Mouse (Mus musculus) liver, embryonic 14.5 days (tissue): ENCODE measurements around the gene Ctns. TPM values are rescaled to one million over a fixed set of nuclear protein-coding genes. Genes with fewer than 3 reads are reported as not detected.
A peak's percentile ranks its signal among the peaks of the same experiment; 100 is the strongest.

ENCODE experiments used
- ATAC-seq: fragments of 200-750 bp; cut with Nextera tagmentation; 2 replicates; pipeline ENCODE4 v1.8.0; 2017; ENCODE audit warnings: moderate number of reproducible peaks, mild to moderate bottlenecking, moderate library complexity; ENCODE audit not compliant: insufficient read depth
- DNase-seq, 3 experiments: peaks; one replicate each; pipeline ENCODE4 v3.0.0-alpha.2; 2012 to 2013; ENCODE audit warnings: low read depth in 3 of 3, low spot score in 3 of 3
- H3K27ac ChIP-seq: fragments of 300-500 bp; sonication (generic); 2 replicates; pipeline ENCODE4 v1.5.1; 2014; ENCODE audit warnings: moderate library complexity, mild to moderate bottlenecking, control low read depth, inconsistent platforms
- H3K27me3 ChIP-seq: fragments of 300-500 bp; sonication (generic); 2 replicates; pipeline ENCODE4 v1.6.1; 2014; ENCODE audit warnings: mild to moderate bottlenecking, low read length, moderate library complexity; ENCODE audit not compliant: control insufficient read depth, insufficient read depth
- H3K36me3 ChIP-seq: fragments of 300-500 bp; sonication (generic); replicated peaks from 2 replicates; pipeline ENCODE4 v1.6.1; 2014; ENCODE audit warnings: low read depth; ENCODE audit not compliant: control insufficient read depth, insufficient read depth
- H3K4me1 ChIP-seq, 2 experiments: fragments of 200-500 bp in 1 of 2; fragments of 300-500 bp in 1 of 2; sonication (generic) in 1 of 2; replicated peaks; 2 replicates each; pipeline ENCODE4 v1.6.1; 2012 to 2014; ENCODE audit warnings: antibody characterized with exemption in 1 of 2, inconsistent platforms in 1 of 2, low read length in 1 of 2; ENCODE audit not compliant: control insufficient read depth in 2 of 2, insufficient read depth in 2 of 2
- H3K4me2 ChIP-seq: fragments of 300-500 bp; sonication (generic); 2 replicates; pipeline ENCODE4 v1.6.1; 2014; ENCODE audit warnings: low read depth, mild to moderate bottlenecking, control low read depth, moderate library complexity
- H3K4me3 ChIP-seq, 2 experiments: fragments of 200-500 bp in 1 of 2; fragments of 300-500 bp in 1 of 2; sonication (generic) in 1 of 2; 2 replicates each; pipeline ENCODE4 v1.5.1; 2012 to 2014; ENCODE audit warnings: low read depth in 2 of 2, low read length in 2 of 2, mild to moderate bottlenecking in 2 of 2, control low read depth in 1 of 2, inconsistent platforms in 1 of 2, moderate library complexity in 1 of 2; ENCODE audit not compliant: insufficient read depth in 1 of 2
- H3K9ac ChIP-seq: fragments of 300-500 bp; sonication (generic); replicated peaks from 2 replicates; pipeline ENCODE4 v1.6.1; 2014; ENCODE audit warnings: mild to moderate bottlenecking, control low read depth, moderate library complexity
- H3K9me3 ChIP-seq: fragments of 300-500 bp; sonication (generic); 2 replicates; pipeline ENCODE4 v1.6.1; 2016; ENCODE audit warnings: low read length, mixed read lengths; ENCODE audit not compliant: control insufficient read depth
- CTCF ChIP-seq: IDR thresholded peaks from 2 replicates; pipeline ENCODE4 v1.5.1; 2016; ENCODE audit warnings: antibody characterized with exemption, low read depth, control low read depth
- EP300 ChIP-seq: IDR thresholded peaks from 2 replicates; pipeline ENCODE4 v1.6.1; 2016; ENCODE audit warnings: antibody characterized with exemption, low read depth
- WGBS: fragments of 180-500 bp; shearing (Covaris S2); extraction: QIAGEN DNeasy Blood & Tissue Kit; methylation state at CpG from one replicate; pipeline ENCODE4 v1.1.7; 2014; ENCODE audit not compliant: insufficient replicate concordance; 5-methylcytosine and 5-hydroxymethylcytosine counted together
- polyA plus RNA-seq, 2 experiments: library from polyadenylated mRNA; depleted of rRNA in 1 of 2; stranded (reverse) in 1 of 2; unstranded in 1 of 2; fragments of >200 nt; fragmentation: Nextera tagmentation in 1 of 2; extraction: Ambion mirVana in 1 of 2; gene quantifications; 2 replicates each; pipeline versions ENCODE4 v1.2.1 to v1.2.3; 2012 to 2014

The Ctns gene
- polyA plus RNA-seq, 2 experiments: 4.8 to 5.3 TPM

DNA sequence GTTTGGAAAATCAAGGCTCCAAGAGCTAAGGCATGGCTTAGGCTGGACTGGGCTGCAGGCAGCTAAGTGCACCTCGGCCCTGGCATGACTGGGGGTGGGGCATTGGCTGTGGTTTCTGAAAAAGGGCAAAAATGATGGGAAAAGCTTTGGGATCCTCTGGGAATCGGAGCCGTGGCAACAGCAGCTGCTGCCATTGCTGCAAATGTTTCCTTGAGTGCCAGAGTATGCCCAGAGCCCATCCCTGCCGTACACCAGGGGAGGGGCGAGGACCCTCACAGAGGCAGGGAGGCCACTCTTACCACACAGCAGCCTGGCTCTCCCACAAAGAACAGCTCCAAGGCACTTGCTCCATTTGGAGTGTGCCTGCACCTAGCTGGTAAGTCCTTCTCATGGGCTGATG lies 35.1 kb upstream of the Ctns start, which contains the start of gene Trpv1:
Trpv1 (plus strand) TSS at position 301 of the 400 bp plus-strand sequence.
- TF ChIP-seq EP300 (no peak), CTCF (no peak)
- 50% methylated on average over 5 of the region's 5 CpGs for WGBS
- H3K27ac ChIP-seq: no peak within 1 kb of the TSS
- no peak within 1 kb of the TSS for H3K4me2 ChIP-seq
- no peaks in the 10 kb centered on the region for H3K9me3 ChIP-seq
- ATAC-seq (no peak), DNase-seq (no peak)
- no peaks in the 10 kb centered on the region for H3K36me3 ChIP-seq
- H3K9ac ChIP-seq: no peak within 1 kb of the TSS
- H3K27me3 ChIP-seq: no peaks in the 10 kb centered on the region
- no peak within 1 kb of the TSS for H3K4me3 ChIP-seq
- H3K4me1 ChIP-seq: no peaks in the 10 kb centered on the region

DNA sequence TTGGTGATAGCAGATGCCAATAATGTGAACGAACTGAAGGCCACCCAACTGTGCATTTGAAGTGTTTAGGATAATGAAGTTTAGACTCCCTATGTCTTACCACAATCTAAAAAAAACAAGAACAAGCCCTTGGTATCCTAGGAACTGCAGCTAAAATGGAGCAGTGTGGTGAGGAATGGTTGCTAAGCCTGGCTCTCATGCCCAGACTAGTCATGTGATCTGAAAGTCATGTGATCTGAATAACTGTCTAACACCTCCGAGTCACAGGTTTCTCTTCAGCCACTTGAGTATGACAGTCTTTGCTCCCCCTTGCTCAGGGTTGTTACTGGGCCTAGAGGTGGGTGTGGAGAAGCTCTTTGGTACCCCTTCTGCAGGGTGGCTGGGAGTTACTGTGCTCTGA lies 33.7 kb upstream of the Ctns start:
- Histone ChIP-seq H3K4me1 (no peaks in the 10 kb centered on the region), H3K9me3 (no peaks in the 10 kb centered on the region), H3K36me3 (no peaks in the 10 kb centered on the region), H3K4me2 (no peak overlapping the region), H3K27ac (no peak overlapping the region), H3K4me3 (no peak overlapping the region), H3K9ac (no peak overlapping the region), H3K27me3 (no peaks in the 10 kb centered on the region)
- ATAC-seq: no peak
- no peak for DNase-seq
- WGBS: 27% methylated on average over 2 of the region's 2 CpGs
- TF ChIP-seq EP300: no peak
- TF ChIP-seq CTCF: no peak

DNA sequence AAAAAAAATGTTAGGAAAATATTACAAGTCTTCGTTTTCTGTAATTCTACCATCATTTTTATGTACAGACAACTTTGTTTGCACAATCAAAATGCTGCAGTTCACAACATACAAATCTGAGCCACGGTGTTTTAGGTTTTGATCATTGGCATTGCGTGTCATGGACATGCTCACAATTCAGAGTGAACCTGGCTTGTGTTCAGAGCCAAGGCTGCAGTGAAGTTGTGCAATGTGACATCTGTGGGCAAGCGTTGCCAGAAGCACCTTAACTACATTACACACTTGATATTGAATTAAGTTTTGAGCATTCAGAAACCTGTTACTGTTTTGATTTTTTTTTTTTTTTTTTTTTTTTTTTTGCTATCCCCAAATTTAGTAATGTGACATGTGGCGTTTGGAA lies 31.2 kb upstream of the Ctns start:
- H3K27me3 ChIP-seq: no peaks in the 10 kb centered on the region
- TF ChIP-seq EP300 (no peak), CTCF (no peak)
- no peak for ATAC-seq
- H3K27ac ChIP-seq: no peak overlapping the region
- H3K9me3 ChIP-seq: no peaks in the 10 kb centered on the region
- no peak overlapping the region for H3K4me2 ChIP-seq
- no peak for DNase-seq
- 58% methylated on average over 5 of the region's 5 CpGs for WGBS
- H3K4me1 ChIP-seq: no peaks in the 10 kb centered on the region
- no peaks in the 10 kb centered on the region for H3K36me3 ChIP-seq
- no peak overlapping the region for H3K9ac ChIP-seq
- no peak overlapping the region for H3K4me3 ChIP-seq

DNA sequence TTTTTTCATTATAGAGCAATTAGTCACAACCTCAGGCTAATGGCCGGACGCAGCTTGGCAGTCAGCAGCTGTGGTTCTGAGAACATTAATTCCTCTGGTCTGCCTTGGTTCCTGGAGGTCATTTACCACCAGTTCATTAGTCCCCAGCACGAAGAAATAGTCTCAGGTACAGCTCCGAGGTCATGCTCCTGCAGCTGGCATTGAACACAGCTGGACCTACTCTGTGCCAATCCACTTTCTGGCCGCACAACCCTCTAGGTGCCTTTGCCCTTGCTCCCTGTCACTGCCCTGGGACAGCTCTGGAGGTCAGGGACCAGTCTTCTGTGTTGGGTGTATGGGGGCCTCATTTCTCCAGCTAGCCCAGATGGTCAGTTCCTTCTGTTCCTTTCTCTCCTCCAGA lies 30.0 kb upstream of the Ctns start:
- 53% methylated on average over 5 of the region's 5 CpGs for WGBS

DNA sequence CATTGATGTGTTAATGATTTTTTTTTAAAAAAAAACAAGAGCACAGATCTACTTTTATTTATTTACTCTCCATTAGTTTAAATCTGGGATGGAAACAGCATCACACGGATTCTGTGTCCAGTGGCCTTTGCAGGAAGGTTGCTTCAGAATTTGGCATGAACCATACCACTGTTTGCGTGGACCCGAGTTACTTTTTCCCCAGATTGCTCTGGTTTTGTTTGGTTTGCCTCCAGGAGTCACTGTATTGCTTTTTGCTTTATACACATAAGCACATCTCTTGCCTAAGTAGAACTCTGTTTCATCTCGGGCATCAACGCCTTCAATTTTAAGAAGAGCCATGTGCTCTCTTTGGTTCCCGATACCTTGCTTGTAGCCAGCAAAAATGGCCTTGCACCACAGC lies 27.0 kb upstream of the Ctns start:
- Histone ChIP-seq H3K4me3 (no peak overlapping the region), H3K9ac (no peak overlapping the region), H3K4me1 (no peaks in the 10 kb centered on the region), H3K27me3 (no peaks in the 10 kb centered on the region), H3K9me3 (no peaks in the 10 kb centered on the region), H3K36me3 (no peaks in the 10 kb centered on the region), H3K27ac (no peak overlapping the region), H3K4me2 (no peak overlapping the region)
- DNase-seq: no peak
- no peak for ATAC-seq
- WGBS: 68% methylated on average over 6 of the region's 6 CpGs
- no peak for TF ChIP-seq CTCF
- TF ChIP-seq EP300: no peak

More for the DNA sequence above, 30.0 kb upstream of the Ctns start:
- no peak overlapping the region for H3K27ac ChIP-seq
- H3K9ac ChIP-seq: no peak overlapping the region
- no peak for ATAC-seq
- H3K36me3 ChIP-seq: no peaks in the 10 kb centered on the region
- H3K4me1 ChIP-seq: no peaks in the 10 kb centered on the region
- H3K9me3 ChIP-seq: no peaks in the 10 kb centered on the region
- TF ChIP-seq EP300 (no peak), CTCF (no peak)
- DNase-seq: no peak
- no peak overlapping the region for H3K4me3 ChIP-seq
- H3K4me2 ChIP-seq: no peak overlapping the region
- no peaks in the 10 kb centered on the region for H3K27me3 ChIP-seq

DNA sequence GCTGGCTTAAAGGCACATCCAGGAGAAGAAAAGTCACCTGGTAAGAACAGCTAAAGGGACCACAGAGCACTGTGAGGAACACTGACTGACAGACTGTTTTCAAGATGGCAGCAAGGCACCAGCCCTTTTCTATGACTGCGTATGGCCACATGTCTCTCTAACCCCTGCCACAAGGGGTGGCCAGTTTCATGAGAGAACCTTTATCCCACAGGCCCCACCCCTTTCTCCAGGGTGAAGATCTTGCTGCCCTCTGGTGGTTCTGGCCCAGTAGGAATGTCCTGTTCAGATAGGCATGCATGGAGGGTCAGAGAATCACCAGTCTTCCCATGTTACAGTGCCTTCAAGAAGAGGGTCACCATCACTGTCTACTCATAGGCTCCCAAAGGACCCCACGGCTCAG lies 25.1 kb upstream of the Ctns start:
- no peaks in the 10 kb centered on the region for H3K9me3 ChIP-seq
- no peaks in the 10 kb centered on the region for H3K27me3 ChIP-seq
- no peak overlapping the region for H3K9ac ChIP-seq
- H3K4me1 ChIP-seq: no peaks in the 10 kb centered on the region
- no peak overlapping the region for H3K27ac ChIP-seq
- peak; percentile 62 for TF ChIP-seq CTCF
- no peak for TF ChIP-seq EP300
- H3K4me3 ChIP-seq: no peak overlapping the region
- 50% methylated on average over 2 of the region's 2 CpGs for WGBS
- H3K4me2 ChIP-seq: no peak overlapping the region
- no peaks in the 10 kb centered on the region for H3K36me3 ChIP-seq
- no peak for ATAC-seq
- DNase-seq: peak in 1 of 3 experiments; percentile 15
